Mouse (Mus musculus): ENCODE data around the gene Fars2. TPM values are rescaled to one million over a fixed set of nuclear protein-coding genes. Genes with fewer than 3 reads are reported as not detected.
"Not testable (repeated sequence)": the region's sequence is repeated elsewhere in the genome, so short reads cannot be mapped to it uniquely, and the experiment has no call there.

The Fars2 gene
- polyA plus RNA-seq, 1 experiment: 28.4 TPM

GRCm38 (mm10) chr13:36463669-36464068 is 346.5 kb downstream of the Fars2 start:
- no peak overlapping the region for H3K27ac ChIP-seq (ENCODE audit: insufficient read depth, low read length)
- no peak overlapping the region for H3K4me3 ChIP-seq (replicated peaks; ENCODE audit: insufficient read depth, low read depth, low read length)
- no peaks in the 10 kb centered on the region for H3K27me3 ChIP-seq (ENCODE audit: control insufficient read depth, insufficient read depth, low read length)
- no peak for DNase-seq
- H3K4me1 ChIP-seq (ENCODE audit: control insufficient read depth, insufficient read depth, low read length): no peaks in the 10 kb centered on the region
- no peak for TF ChIP-seq CTCF (IDR thresholded peaks at IDR 0.05; ENCODE audit: borderline replicate concordance, insufficient read depth, low read depth, low read length)
- TF ChIP-seq POLR2A (IDR thresholded peaks at IDR 0.05; ENCODE audit: borderline replicate concordance, insufficient read depth, low read length): no peak

GRCm38 (mm10) chr13:36466076-36466475 is 348.9 kb downstream of the Fars2 start:
- 95% methylated on average over 3 of the region's 3 CpGs for WGBS
- H3K27me3 ChIP-seq (ENCODE audit: control insufficient read depth, insufficient read depth, low read length); DNase-seq; H3K27ac ChIP-seq (ENCODE audit: insufficient read depth, low read length); H3K4me3 ChIP-seq (replicated peaks; ENCODE audit: insufficient read depth, low read depth, low read length); H3K4me1 ChIP-seq (ENCODE audit: control insufficient read depth, insufficient read depth, low read length): not testable (repeated sequence)

GRCm38 (mm10) chr13:36466515-36466921 is 349.3 kb downstream of the Fars2 start:
- WGBS: 41% methylated on average over 5 of the region's 5 CpGs
- DNase-seq: no peak
- Histone ChIP-seq H3K27ac (ENCODE audit: insufficient read depth, low read length) (no peak overlapping the region), H3K4me1 (ENCODE audit: control insufficient read depth, insufficient read depth, low read length) (no peaks in the 10 kb centered on the region), H3K4me3 (replicated peaks; ENCODE audit: insufficient read depth, low read depth, low read length) (no peak overlapping the region), H3K27me3 (ENCODE audit: control insufficient read depth, insufficient read depth, low read length) (no peaks in the 10 kb centered on the region)
- TF ChIP-seq POLR2A (IDR thresholded peaks at IDR 0.05; ENCODE audit: borderline replicate concordance, insufficient read depth, low read length) (no peak), CTCF (IDR thresholded peaks at IDR 0.05; ENCODE audit: borderline replicate concordance, insufficient read depth, low read depth, low read length) (no peak)

GRCm38 (mm10) chr13:36467849-36468248 is 350.6 kb downstream of the Fars2 start:
- TF ChIP-seq CTCF (IDR thresholded peaks at IDR 0.05; ENCODE audit: borderline replicate concordance, insufficient read depth, low read depth, low read length) (no peak), POLR2A (IDR thresholded peaks at IDR 0.05; ENCODE audit: borderline replicate concordance, insufficient read depth, low read length) (no peak)
- no peak overlapping the region for H3K27ac ChIP-seq (ENCODE audit: insufficient read depth, low read length)
- no peaks in the 10 kb centered on the region for H3K4me1 ChIP-seq (ENCODE audit: control insufficient read depth, insufficient read depth, low read length)
- H3K27me3 ChIP-seq (ENCODE audit: control insufficient read depth, insufficient read depth, low read length): no peaks in the 10 kb centered on the region
- no peak overlapping the region for H3K4me3 ChIP-seq (replicated peaks; ENCODE audit: insufficient read depth, low read depth, low read length)
- DNase-seq: no peak
- WGBS: 93% methylated on average over 2 of the region's 2 CpGs

- H3K4me1 ChIP-seq (ENCODE audit: control insufficient read depth, insufficient read depth, low read length): no peaks in the 10 kb centered on the region
- no peak for DNase-seq
- WGBS: 42% methylated on average over 2 of the region's 2 CpGs
- no peak for TF ChIP-seq CTCF (IDR thresholded peaks at IDR 0.05; ENCODE audit: borderline replicate concordance, insufficient read depth, low read depth, low read length)
- TF ChIP-seq POLR2A (IDR thresholded peaks at IDR 0.05; ENCODE audit: borderline replicate concordance, insufficient read depth, low read length): no peak
- H3K27ac ChIP-seq (ENCODE audit: insufficient read depth, low read length): no peak overlapping the region
- no peak overlapping the region for H3K4me3 ChIP-seq (replicated peaks; ENCODE audit: insufficient read depth, low read depth, low read length)
- no peaks in the 10 kb centered on the region for H3K27me3 ChIP-seq (ENCODE audit: control insufficient read depth, insufficient read depth, low read length)
These were observed 351.8 kb downstream of the Fars2 start for GRCm38 (mm10) chr13:36468963-36469362.

GRCm38 (mm10) chr13:36469412-36470125 is 352.4 kb downstream of the Fars2 start:
- H3K27me3 ChIP-seq (ENCODE audit: control insufficient read depth, insufficient read depth, low read length): no peaks in the 10 kb centered on the region
- 62% methylated on average over 2 of the region's 2 CpGs for WGBS
- TF ChIP-seq POLR2A (IDR thresholded peaks at IDR 0.05; ENCODE audit: borderline replicate concordance, insufficient read depth, low read length) (no peak), CTCF (IDR thresholded peaks at IDR 0.05; ENCODE audit: borderline replicate concordance, insufficient read depth, low read depth, low read length) (no peak)
- no peak overlapping the region for H3K27ac ChIP-seq (ENCODE audit: insufficient read depth, low read length)
- no peak for DNase-seq
- H3K4me1 ChIP-seq (ENCODE audit: control insufficient read depth, insufficient read depth, low read length): no peaks in the 10 kb centered on the region
- no peak overlapping the region for H3K4me3 ChIP-seq (replicated peaks; ENCODE audit: insufficient read depth, low read depth, low read length)

- WGBS: 75% methylated on average over 5 of the region's 5 CpGs
- no peak for DNase-seq
- H3K27me3 ChIP-seq (ENCODE audit: control insufficient read depth, insufficient read depth, low read length): no peaks in the 10 kb centered on the region
- H3K4me3 ChIP-seq (replicated peaks; ENCODE audit: insufficient read depth, low read depth, low read length): no peak overlapping the region
- H3K27ac ChIP-seq (ENCODE audit: insufficient read depth, low read length): no peak overlapping the region
- no peak for TF ChIP-seq POLR2A (IDR thresholded peaks at IDR 0.05; ENCODE audit: borderline replicate concordance, insufficient read depth, low read length)
- TF ChIP-seq CTCF (IDR thresholded peaks at IDR 0.05; ENCODE audit: borderline replicate concordance, insufficient read depth, low read depth, low read length): no peak
- H3K4me1 ChIP-seq (ENCODE audit: control insufficient read depth, insufficient read depth, low read length): no peaks in the 10 kb centered on the region
These were observed 360.4 kb downstream of the Fars2 start for GRCm38 (mm10) chr13:36477648-36478047.

- no peak for DNase-seq
- H3K27ac ChIP-seq (ENCODE audit: insufficient read depth, low read length): no peak overlapping the region
- TF ChIP-seq CTCF (IDR thresholded peaks at IDR 0.05; ENCODE audit: borderline replicate concordance, insufficient read depth, low read depth, low read length) (no peak), POLR2A (IDR thresholded peaks at IDR 0.05; ENCODE audit: borderline replicate concordance, insufficient read depth, low read length) (no peak)
- H3K4me1 ChIP-seq (ENCODE audit: control insufficient read depth, insufficient read depth, low read length): no peaks in the 10 kb centered on the region
- WGBS: 91% methylated on average over 3 of the region's 3 CpGs
- H3K27me3 ChIP-seq (ENCODE audit: control insufficient read depth, insufficient read depth, low read length): no peaks in the 10 kb centered on the region
- H3K4me3 ChIP-seq (replicated peaks; ENCODE audit: insufficient read depth, low read depth, low read length): no peak overlapping the region
These were observed 361.0 kb downstream of the Fars2 start for GRCm38 (mm10) chr13:36478243-36478642.
